Mouse (Mus musculus) left cerebral cortex, adult 18-20 months (tissue): Measurements from ENCODE around the gene Nrgn. TPM values are rescaled to one million over a fixed set of nuclear protein-coding genes. Genes with fewer than 3 reads are reported as not detected.

Experiments
- total RNA-seq, 2 experiments: library from RNA; stranded (reverse); gene quantifications; 2 replicates each; pipeline ENCODE4 v1.2.3; 2021

Nrgn gene
- total RNA-seq, 2 experiments from 2014 or later, result 1,653 to 1,729 TPM

Other genes with a start within 250 kb of the Nrgn start
- 1 to 10 TPM; 2.0 to 2.2 TPM for gene Ccdc15, start 204.5 kb downstream of the Nrgn start, total RNA-seq
- gene Hepacam, start 185.6 kb downstream of the Nrgn start, total RNA-seq, result 10 to 100 TPM; 45.4 to 47.9 TPM
- 1 to 10 TPM; 4.9 to 7.2 TPM for gene Robo4, start 151.0 kb downstream of the Nrgn start, total RNA-seq
- 10 to 100 TPM; 12.7 to 21.8 TPM for gene Robo3, start 119.7 kb downstream of the Nrgn start, total RNA-seq
- 10 to 100 TPM; 14.0 to 23.0 TPM for gene Msantd2, start 63.6 kb downstream of the Nrgn start, total RNA-seq
- gene Esam, start 24.8 kb downstream of the Nrgn start, total RNA-seq, result 10 to 100 TPM; 19.7 to 21.4 TPM
- gene Vsig2, start 13.6 kb downstream of the Nrgn start, total RNA-seq, result 1 to 10 TPM; 3.9 to 5.0 TPM
- 10 to 100 TPM; 15.2 to 18.6 TPM for gene Siae, start 2.8 kb upstream of the Nrgn start, total RNA-seq
- gene Spa17, start 60.8 kb upstream of the Nrgn start, total RNA-seq, result 1 to 10 TPM; 1.7 to 1.8 TPM
- gene Tbrg1, start 104.4 kb upstream of the Nrgn start, total RNA-seq, result 10 to 100 TPM; 47.5 to 58.0 TPM
- gene Panx3, start 116.3 kb upstream of the Nrgn start, total RNA-seq, result not detected
- gene Olfr160, start 163.3 kb upstream of the Nrgn start, total RNA-seq, result not detected
- not detected for gene Olfr874, start 192.2 kb upstream of the Nrgn start, total RNA-seq
- not detected for gene Olfr875, start 219.0 kb upstream of the Nrgn start, total RNA-seq